Mouse (Mus musculus) cerebellum, adult 11 months (tissue): Measurements from ENCODE around the gene Fbxl14.
A peak's percentile ranks its signal among the peaks of the same experiment; 100 is the strongest.
"Not testable (repeated sequence)": the region's sequence is repeated elsewhere in the genome, so short reads cannot be mapped to it uniquely, and the experiment has no call there.

Experiments used
- DNase-seq: peaks from one replicate; pipeline ENCODE4 v3.0.0; 2022

Gene Fbxl14

DNA sequence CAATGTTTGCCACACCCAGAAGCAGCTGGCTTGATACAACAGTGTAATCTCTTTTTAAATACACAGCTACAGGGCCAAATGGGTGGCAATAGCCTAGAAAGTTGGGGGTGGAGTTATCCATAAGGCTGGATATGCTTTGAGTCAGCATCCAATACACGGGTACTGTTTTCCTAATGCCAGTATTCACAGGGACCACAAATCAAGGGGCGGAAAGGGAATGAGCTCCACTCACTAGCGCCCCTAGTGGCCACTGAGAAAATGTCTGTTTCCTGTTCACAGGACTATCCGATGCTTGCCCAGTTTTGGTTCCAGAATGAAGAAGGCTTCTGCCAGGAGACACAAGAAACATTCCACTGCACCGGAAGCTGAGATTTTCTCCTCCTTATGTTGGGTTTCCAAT lies 7.3 kb upstream of the Fbxl14 start:
- peak; percentile 57 for DNase-seq

- DNase-seq, result no peak
These were observed 6.8 kb upstream of the Fbxl14 start for GRCm38 (mm10) chr6:119472705-119473104.

DNA sequence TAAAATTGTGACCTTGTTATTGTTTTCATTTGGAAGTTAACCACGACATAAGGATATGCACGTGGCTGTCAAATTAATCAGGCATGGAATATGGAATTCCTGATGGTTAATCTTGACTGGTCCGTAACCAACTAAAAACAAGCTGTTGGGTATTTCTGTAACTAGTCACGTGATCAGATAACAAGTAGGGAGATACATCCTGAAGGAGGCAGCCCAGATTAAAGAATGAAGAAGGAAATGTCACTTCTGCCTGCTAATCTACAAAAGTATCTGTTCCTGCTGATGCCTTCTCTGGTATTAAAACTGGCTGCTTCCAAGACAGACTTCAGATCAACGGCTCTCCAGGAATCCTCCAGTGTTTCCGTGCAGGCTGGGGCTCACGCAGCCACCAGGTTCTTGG lies 6.0 kb upstream of the Fbxl14 start:
- DNase-seq, result no peak

DNA sequence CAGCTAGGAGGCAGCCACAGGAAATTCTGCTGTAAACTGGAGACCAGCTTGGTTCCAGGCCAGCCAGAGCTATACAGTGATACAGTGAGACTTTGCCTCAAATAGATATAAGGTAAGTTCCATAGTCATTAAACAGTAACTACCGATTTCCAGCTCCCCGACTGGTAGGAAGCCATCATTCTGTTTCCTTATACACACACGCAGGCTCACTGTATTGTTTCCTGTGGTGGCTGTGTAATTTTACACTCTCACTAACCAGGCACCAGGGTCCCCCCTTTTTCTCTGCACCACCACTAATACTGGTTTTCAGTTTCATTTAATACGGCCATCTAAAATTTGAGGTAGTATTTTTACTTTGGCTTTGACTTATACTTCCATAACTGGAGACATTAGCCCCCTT lies 5.5 kb upstream of the Fbxl14 start:
- DNase-seq, result no peak

GRCm38 (mm10) chr6:119475988-119476387 lies 3.5 kb upstream of the Fbxl14 start:
- no peak for DNase-seq

GRCm38 (mm10) chr6:119477686-119478310 lies 1.7 kb upstream of the Fbxl14 start:
- DNase-seq, result no peak

DNA sequence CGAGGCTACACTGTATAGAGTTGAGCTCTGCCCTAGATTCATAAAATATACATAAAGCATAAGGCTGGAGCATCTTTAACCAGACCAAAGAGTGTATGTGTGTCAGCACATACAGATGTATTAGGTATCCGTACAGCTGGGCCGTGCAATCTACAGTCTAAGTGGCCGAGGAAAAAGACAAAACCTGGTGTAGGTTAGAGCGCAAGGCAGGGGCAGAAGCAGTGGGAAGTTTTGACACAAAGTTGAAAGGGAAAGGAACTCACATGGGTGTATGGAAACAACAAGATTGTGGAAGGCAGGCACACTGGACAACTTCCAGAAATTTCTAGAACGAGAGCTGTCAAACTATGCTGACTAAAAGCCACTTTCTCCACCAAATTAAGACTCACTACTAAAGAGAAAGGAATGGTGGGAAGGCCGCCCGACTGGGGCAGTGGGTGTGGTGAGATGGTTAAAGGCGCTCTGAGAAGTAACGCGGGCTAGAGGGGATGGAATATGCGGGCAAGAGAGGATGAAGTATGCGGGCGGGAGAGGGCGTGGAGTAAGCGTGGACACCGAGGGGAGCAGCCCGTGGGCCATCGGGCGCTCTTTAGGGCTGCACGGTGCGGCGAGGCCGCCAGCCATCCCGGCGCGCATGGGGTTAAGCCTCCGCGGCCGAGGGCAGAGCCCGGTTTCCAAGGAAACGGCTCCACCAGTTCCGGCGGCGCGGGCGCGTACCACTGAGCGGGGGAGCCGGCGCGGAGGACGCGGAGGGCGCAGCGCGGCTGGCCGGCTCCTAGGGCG lies 717 bp upstream of the Fbxl14 start:
- DNase-seq, result peak; percentile 83

DNA sequence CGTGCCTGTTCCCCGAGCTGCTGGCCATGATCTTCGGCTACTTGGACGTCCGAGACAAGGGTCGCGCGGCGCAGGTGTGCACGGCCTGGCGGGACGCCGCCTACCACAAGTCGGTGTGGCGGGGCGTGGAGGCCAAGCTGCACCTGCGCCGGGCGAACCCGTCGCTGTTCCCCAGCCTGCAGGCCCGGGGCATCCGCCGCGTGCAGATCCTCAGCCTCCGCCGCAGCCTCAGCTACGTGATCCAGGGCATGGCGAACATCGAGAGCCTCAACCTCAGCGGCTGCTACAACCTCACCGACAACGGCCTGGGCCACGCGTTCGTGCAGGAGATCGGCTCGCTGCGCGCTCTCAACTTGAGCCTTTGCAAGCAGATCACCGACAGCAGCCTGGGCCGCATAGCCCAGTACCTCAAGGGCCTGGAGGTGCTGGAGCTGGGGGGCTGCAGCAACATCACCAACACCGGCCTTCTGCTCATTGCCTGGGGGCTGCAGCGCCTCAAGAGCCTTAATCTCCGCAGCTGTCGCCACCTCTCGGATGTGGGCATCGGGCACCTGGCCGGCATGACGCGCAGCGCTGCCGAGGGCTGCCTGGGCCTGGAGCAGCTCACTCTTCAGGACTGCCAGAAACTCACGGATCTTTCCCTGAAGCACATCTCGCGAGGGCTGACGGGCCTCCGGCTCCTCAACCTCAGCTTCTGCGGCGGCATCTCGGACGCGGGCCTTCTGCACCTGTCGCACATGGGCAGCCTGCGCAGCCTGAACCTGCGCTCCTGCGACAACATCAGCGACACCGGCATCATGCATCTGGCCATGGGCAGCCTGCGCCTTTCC lies 623 bp downstream of the Fbxl14 start:
- peak; percentile 62 for DNase-seq

- DNase-seq, result peak; percentile 40
These were observed 1.4 kb downstream of the Fbxl14 start for GRCm38 (mm10) chr6:119480706-119481331.

- DNase-seq, result not testable (repeated sequence)
These were observed 2.4 kb downstream of the Fbxl14 start for GRCm38 (mm10) chr6:119481741-119482390.

GRCm38 (mm10) chr6:119482958-119483600 lies 3.6 kb downstream of the Fbxl14 start:
- DNase-seq, result peak; percentile 33

- DNase-seq, result no peak
These were observed 6.0 kb downstream of the Fbxl14 start for GRCm38 (mm10) chr6:119485486-119485885.

GRCm38 (mm10) chr6:119486381-119487084 lies 7.1 kb downstream of the Fbxl14 start:
- DNase-seq, result no peak

DNA sequence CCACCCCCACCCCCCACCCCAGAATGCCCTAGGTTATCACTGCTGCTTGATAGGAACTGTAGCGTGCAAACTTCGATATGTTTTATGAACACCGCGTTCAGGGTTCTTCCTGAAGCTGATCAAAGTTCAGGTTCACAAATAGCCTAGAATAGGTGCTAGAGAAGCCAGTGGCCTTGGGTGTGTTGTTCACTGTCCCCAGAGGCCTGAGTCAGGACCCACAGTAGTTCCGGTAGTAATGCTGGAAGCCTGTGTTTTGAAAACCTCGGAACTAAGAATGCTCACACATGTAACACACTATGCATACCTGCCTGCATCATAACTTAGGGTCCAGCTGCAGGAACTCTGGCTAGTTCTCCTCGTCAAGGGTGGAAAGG lies 7.6 kb downstream of the Fbxl14 start:
- no peak for DNase-seq

DNA sequence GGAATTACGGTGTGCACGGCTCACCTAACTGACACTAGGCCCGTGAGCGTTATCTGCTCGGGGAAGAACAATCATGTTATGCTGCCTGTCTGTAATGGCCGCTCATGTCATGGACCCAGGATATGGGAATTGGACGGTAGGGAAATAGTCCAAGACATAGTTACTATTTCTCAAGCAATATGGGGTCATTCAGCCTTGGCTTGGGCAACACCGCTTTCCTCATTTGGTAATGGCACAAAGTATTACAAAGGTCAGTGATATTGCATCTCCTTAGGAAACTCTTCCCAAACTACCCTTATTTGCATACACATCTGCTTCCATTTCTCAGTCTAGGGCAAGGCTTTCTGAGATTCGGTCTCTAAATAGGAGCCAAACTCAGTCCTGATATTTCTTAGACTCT lies 8.2 kb downstream of the Fbxl14 start:
- no peak for DNase-seq

- DNase-seq, result no peak
These were observed 10.3 kb downstream of the Fbxl14 start for GRCm38 (mm10) chr6:119489765-119490164.

- no peak for DNase-seq
These were observed 11.1 kb downstream of the Fbxl14 start for GRCm38 (mm10) chr6:119490549-119490948.

- no peak for DNase-seq
These were observed 11.5 kb downstream of the Fbxl14 start for GRCm38 (mm10) chr6:119491006-119491405.

DNA sequence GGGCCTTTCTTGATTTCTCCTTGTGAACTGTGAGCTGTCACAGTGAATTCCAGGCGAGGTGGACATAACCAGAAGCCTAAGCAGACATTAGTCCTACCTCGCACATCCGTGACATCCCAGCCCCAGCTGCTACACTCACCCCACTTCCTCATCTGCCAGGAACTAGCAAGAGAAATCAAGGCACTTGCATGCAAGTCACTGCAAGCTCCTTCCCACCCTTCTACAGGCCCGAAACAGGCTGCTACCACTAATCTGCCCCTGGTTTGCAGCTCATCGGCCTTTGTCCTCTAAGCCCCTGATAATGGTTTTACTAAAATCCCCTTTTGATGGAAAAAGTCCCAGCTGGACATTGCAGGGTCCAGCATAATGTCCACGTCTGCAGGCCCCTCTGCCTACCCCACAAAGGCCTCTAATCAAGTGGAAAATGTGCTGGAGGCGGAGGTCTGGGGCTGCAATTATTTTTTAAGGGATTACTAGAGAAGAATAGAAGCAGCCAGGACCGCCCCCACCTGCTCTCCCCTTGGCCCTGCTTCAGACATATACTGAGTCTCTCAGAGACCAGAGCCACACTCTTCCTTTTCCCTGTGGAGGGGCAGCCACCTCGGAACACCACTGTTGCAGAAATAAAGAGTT lies 12.6 kb downstream of the Fbxl14 start:
- no peak for DNase-seq

GRCm38 (mm10) chr6:119492630-119493014 lies 13.2 kb downstream of the Fbxl14 start:
- DNase-seq, result no peak

DNA sequence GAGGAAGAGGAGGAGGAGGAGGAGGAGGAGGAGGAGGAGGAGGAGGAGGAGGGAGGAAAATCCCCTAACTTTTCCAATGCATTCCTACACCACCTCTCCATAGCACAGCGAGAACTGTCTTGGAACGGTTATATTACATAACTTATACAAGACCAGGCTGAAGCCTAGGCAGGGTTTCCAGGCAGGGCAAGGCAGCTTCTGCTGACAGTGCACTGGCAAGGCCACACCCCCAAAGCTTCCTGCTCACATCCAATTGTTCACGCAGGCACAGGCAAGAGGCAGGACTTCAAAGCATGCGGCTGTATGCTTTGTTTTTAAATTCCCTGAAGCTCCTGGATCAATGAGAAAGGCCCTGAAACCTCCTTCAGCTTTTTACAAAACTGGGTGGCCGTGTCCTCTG lies 19.8 kb downstream of the Fbxl14 start:
- no peak for DNase-seq
